Mouse (Mus musculus): ENCODE measurements around the gene Gm45021.

The Gm45021 gene

DNA sequence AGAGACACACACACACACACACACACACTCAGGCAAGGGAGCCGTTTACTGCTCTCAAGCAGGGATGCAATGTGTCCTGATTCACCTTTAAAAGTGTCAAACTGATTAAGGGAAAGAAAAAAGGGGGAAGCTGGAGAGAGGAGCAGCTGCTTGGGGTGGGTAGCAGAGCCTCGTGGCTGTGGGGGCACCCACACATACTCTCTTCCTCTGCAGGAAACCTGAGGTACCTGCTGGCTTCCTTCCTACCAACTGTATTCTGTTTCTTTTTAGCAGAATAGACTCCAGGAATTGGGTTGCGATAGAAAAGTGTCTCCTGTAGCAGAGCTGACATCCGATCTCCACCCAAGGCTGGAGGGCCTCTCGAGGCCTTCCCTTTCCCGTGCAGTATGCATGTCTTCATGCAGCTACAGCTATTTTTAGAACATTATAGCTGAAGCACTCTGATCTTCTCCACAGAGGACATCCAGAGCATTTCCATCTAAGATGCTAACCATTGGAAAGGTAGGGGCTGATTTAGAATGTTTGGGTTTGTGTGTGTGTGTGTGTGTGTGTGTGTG, at the start of gene Gm45021:
Gene Gm45021, plus strand, starts transcription at position 417 of the 557 bp plus-strand sequence.
- DNase-seq, result no peak

DNA sequence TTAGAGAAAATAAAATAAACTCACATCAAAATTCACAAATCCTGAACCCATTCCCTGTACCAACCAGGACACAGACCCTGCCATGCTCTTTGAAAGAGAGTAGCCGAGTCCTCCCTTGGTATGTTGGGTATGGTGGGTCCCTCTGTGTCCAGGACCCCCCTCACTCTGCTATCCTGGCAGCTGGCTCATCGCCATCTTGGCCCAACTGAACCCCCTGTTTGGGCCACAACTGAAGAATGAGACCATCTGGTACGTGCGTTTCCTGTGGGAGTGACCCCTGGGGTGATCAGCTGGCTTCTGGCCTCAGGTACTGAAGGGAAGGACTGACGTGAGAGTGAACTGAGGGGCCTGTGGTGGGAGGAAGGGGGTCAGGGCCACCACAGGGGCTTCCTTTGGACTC, 49.5 kb upstream of the Gm45021 start:
- no peak for DNase-seq

GRCm38 (mm10) chr6:48540721-48541120, 48.7 kb upstream of the Gm45021 start:
- DNase-seq, result no peak

- peak; percentile 55 for DNase-seq
Measured at GRCm38 (mm10) chr6:48541560-48542450, 47.6 kb upstream of the Gm45021 start.

DNA sequence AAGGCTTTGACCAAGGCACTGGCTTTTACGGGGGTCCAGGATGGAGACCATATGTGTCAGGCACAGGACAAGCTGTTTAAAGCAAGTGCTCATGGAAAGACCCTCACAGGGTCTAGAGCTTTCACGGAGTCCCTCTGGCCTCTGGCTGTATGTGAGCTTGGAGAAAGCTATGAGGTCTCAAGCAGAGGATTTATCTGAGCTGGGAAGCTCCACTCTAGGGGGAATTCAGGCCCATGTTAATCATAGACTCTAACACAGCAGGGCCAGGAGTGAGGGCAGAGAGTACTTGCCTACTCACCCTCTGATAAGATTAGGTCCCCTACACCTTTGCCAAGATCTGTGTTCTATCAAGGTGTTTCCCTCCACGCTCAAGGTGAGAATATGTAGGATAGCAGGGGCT, 46.8 kb upstream of the Gm45021 start:
- no peak for DNase-seq

- no peak for DNase-seq
Measured at GRCm38 (mm10) chr6:48545251-48545650, 44.2 kb upstream of the Gm45021 start.

DNA sequence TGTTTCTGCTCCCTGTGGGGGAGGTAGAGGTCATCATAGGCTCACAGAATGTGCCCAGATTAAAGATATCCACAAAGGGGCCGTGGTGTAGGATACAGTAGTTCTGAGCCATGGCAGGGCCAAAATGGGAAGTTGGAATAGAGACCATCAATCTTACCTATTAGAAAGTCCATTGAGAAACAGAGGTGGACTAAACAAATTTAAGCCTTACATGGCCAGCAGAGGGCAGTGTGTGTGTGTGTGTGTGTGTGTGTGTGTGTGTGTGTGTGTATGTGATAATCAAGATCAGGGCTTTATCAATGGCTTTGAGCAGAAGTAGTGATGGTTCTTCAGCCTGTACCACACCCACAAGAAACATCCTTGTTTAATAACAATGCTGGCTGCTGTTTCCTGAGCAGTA, 43.1 kb upstream of the Gm45021 start:
- DNase-seq, result peak; percentile 69

DNA sequence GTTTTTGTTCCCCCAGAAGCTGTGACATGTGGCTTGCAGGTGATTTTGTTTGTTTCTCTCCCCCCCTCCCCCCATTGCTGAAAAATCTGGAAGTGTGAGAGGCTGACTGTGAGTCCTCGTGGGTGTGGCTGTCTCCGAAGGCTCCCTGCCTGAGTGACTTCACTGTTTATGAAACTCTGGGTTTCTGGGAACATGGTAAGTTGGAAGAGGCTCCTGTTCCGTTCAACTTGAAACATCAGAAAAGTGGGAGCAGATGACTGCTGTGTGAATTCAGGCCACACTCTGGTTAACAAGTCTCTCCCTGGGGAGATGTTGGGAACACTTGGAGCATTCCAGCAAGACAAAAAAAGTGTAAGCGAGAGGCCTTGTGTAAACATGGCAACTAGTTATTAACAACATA, 42.6 kb upstream of the Gm45021 start:
- DNase-seq, result no peak

DNA sequence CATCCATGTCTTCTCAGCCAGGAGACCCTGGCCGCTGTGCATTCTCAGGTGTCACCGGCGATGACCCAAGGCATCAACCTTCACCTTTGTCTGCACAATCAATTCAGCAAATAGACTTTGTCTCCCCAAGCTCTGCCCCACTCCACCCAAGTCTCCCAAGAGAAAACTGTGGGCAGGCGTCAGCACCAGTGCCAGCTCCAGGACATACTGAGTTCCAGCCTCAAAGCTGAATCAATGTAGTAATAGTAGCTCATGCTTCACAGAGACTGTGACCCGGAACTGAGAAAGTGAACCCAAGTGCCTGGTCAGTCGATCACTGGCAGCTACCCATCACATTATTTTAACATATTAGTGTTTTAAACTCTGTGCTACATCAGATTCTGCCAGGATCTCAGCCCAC, 41.1 kb upstream of the Gm45021 start:
- DNase-seq, result no peak

GRCm38 (mm10) chr6:48552918-48553317, 36.5 kb upstream of the Gm45021 start:
- peak; percentile 62 for DNase-seq

GRCm38 (mm10) chr6:48553819-48554218, 35.6 kb upstream of the Gm45021 start:
- no peak for DNase-seq

DNA sequence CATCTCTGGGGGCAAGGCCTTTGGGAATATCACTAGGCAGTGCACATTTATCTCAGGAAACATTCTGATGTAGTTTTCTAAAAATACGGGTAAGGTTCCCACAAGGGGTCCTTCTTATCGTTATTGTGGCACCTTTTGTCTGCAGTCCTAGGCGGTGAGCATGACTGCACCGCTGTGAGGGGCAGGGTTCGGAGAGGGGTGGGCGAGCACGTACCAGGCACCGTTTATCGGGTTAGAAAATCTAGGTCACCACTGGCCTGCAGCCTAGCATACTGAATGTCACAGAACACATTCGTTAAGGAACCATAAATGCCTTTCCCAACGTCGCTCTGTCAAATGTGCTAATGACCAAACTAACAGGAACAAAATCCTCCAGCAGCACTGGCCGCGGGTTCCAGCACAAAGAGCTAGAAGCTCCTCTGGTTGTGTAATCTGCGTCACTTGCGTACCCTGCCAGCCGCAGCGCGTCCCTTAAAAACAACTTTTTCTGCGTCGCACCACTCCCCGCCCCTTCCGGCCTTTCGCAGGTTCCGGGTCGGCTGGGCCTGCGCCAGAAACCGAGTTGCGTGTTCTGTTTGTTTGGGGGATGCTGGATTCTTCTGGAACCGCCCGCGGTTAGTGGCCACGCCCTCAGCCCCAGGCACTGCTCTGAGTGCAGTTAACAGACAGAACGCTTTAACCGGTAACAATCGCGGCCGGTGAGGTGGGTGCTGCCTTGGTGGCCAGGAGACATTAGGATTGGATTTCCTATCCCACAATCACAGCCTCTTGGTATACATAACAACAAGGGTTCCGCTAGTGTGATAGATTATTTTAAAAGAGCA, 34.9 kb upstream of the Gm45021 start, which contains the start of gene Lrrc61:
Gene Lrrc61, plus strand, starts transcription at position 517 of the 824 bp plus-strand sequence.
- DNase-seq, result peak; percentile 99

DNA sequence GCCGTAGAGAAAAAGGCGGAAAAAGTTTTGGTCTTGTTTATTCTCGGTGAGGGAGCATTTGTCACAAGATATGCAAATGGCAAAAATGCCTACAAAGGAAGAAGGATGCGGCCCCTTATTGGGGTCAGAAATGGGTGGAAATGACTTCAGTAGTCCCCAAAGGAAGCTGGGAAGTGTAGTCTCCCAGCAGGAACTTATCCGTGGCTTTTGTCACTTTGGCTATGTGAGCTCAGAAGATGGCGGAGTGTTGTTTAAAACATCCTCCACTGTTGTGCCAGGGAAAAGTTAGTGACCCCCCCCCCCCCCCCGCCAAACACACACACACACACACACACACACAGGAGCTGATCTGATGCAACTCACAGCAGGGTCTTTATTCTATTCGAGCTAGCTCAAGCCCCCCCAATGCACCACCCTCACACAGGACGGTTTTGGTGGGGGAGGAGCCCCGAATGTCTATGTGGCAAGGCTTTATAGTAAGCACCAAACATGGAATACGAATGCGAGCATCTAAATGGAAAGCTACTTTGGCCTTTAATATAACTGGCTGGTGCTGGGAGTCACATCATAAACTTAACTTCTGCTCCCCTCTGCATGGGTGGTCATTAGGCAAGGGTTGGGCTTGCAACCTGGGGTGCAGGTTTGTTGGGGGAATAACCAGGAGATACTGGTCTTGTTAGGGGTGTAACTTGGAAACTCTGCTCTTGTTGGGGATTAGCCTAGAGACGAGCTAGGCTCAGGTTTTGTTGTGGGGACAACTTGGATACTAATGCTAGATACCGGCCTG, 34.1 kb upstream of the Gm45021 start:
- DNase-seq, result peak; percentile 68

DNA sequence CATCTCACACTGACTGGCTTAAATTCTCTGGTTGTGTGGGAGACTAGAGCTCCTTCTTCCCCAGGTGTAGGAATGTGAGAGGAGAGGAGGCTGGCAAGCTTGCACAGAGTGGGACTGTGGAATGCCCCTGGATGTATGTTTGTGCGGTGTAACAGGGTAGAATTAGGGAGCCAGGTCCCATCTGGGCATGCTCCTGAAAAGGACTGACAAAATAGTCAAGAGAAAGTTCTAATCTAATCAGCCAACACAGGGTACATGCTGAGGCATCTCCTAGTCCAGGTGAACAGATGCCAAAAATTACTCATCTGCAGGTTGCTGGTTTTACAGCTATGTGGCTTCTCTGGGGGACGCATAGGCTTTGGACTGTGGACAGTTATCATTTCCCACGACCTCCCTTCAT, 33.5 kb upstream of the Gm45021 start:
- DNase-seq, result no peak

- no peak for DNase-seq
Measured at GRCm38 (mm10) chr6:48565693-48566310, 23.6 kb upstream of the Gm45021 start.

DNA sequence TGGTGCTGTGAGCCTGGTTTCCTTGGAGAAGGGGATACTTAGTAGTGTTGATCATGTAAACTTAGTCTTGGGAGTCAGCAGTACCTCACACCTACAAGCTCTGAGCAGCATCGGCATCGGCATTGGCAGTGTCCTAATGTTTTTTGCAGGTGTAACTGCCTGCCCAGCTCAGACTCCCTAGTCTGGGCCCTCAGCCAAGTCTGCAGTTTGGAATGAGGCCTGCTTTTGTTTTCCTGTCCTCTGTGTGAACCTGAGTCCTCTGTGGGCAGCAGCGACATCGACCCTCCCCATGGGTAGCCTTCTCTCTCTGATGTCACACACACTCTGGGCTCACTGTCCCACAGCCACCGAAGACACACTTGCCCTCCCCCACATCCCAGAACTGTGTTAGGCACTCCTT, 23.1 kb upstream of the Gm45021 start:
- DNase-seq, result peak; percentile 89

- peak; percentile 83 for DNase-seq
Measured at GRCm38 (mm10) chr6:48568036-48568984, 21.1 kb upstream of the Gm45021 start.

GRCm38 (mm10) chr6:48569065-48569807, 20.2 kb upstream of the Gm45021 start:
- no peak for DNase-seq

- DNase-seq, result no peak
Measured at GRCm38 (mm10) chr6:48572014-48572413, 17.4 kb upstream of the Gm45021 start.

- DNase-seq, result peak; percentile 79
Measured at GRCm38 (mm10) chr6:48572572-48573061, 16.8 kb upstream of the Gm45021 start, which contains the start of gene Rarres2. Gene Rarres2, minus strand, starts transcription at chr6:48572789.

Measured in kidney, postnatal 10 days (tissue).